In genomic region chr4:96683474-96683873, GRCm38 (mm10) we compare ENCODE assay signal across 12 mouse cellular contexts. TPM values are rescaled to one million over a fixed set of nuclear protein-coding genes. Genes with fewer than 3 reads are reported as not detected.
A peak's percentile ranks its signal among the peaks of the same experiment; 100 is the strongest.
DNase-seq lines count a peak whose midpoint lies in the region; ATAC-seq lines count a peak whose summit lies in the region.
"Had no signal": no experiment of that assay in that cellular context is flagged by ENCODE, and none has a peak within 500 bp of the region (broad histone marks: within the 10 kb centered on the region; RNA-seq: fewer than 3 reads in every experiment).

No protein-coding gene starts in this region.

- no peak for ATAC-seq in embryonic facial prominence, embryonic 11.5 days (replicated peaks; ENCODE audit: insufficient number of reproducible peaks, low FRiP score, low TSS enrichment, low read depth)
- ATAC-seq in midbrain, embryonic 14.5 days (ENCODE audit: low FRiP score, low TSS enrichment), result no peak
- ATAC-seq in megakaryocyte, adult 5-6 weeks (ENCODE audit: poor library complexity, severe bottlenecking), result no peak

- no peaks in the 10 kb centered on the region for H3K27me3 ChIP-seq in embryonic facial prominence, embryonic 11.5 days (ENCODE audit: control insufficient read depth, insufficient read depth, low read length)
- H3K27me3 ChIP-seq in embryonic facial prominence, embryonic 10.5 days (replicated peaks; ENCODE audit: low read depth, poor library complexity, severe bottlenecking), result no peaks in the 10 kb centered on the region
- no peaks in the 10 kb centered on the region for H3K27me3 ChIP-seq in midbrain, embryonic 14.5 days (ENCODE audit: control insufficient read depth, insufficient read depth, low read length)
- H3K27me3 ChIP-seq: neural tube, embryonic 13.5 days had no signal

- no peak overlapping the region for H3K9ac ChIP-seq in embryonic facial prominence, embryonic 11.5 days (replicated peaks; ENCODE audit: low read length)
- H3K9ac ChIP-seq in midbrain, embryonic 14.5 days (replicated peaks; ENCODE audit: low read length), result no peak overlapping the region
- H3K9ac ChIP-seq: neural tube, embryonic 13.5 days had no signal

- H3K4me1 ChIP-seq in embryonic facial prominence, embryonic 11.5 days (ENCODE audit: control insufficient read depth, insufficient read depth, low read length), result no peaks in the 10 kb centered on the region
- peaks cover 4% of the 10 kb centered on the region; the same call in 1 of the 2 replicates for H3K4me1 ChIP-seq in embryonic facial prominence, embryonic 10.5 days
- H3K4me1 ChIP-seq in midbrain, embryonic 14.5 days (ENCODE audit: control insufficient read depth, insufficient read depth, low read length), result no peaks in the 10 kb centered on the region
- H3K4me1 ChIP-seq: neural tube, embryonic 13.5 days had no signal

- WGBS in embryonic facial prominence, embryonic 11.5 days, result 45% methylated on average over 2 of the region's 2 CpGs
- 51% methylated on average over 2 of the region's 2 CpGs for WGBS in embryonic facial prominence, embryonic 10.5 days
- 34% methylated on average over 2 of the region's 2 CpGs for WGBS in midbrain, embryonic 14.5 days

- H3K4me2 ChIP-seq in embryonic facial prominence, embryonic 11.5 days (ENCODE audit: low read depth, low read length), result no peak overlapping the region
- no peak overlapping the region for H3K4me2 ChIP-seq in midbrain, embryonic 14.5 days (ENCODE audit: low read length)
- H3K4me2 ChIP-seq: neural tube, embryonic 13.5 days had no signal

- DNase-seq in embryonic facial prominence, embryonic 11.5 days (ENCODE audit: low spot score), result peak; percentile 55
- no peak for DNase-seq in embryonic facial prominence, embryonic 10.5 days (ENCODE audit: low spot score)
- peak; percentile 39 for DNase-seq in layer of hippocampus, adult 9-10 months (ENCODE audit: low spot score)
- DNase-seq in layer of hippocampus, postnatal 36 days, result no peak
- DNase-seq in brain, adult 2 months (ENCODE audit: low read depth, low spot score), result peak; percentile 54
- peak; percentile 76 for DNase-seq in midbrain, embryonic 14.5 days
- DNase-seq in cerebellum, adult 9-11 months, result no peak
- DNase-seq: adrenal gland, postnatal 25 days had no signal

- H3K9me3 ChIP-seq in embryonic facial prominence, embryonic 11.5 days (replicated peaks; ENCODE audit: control insufficient read depth, low read length), result no peaks in the 10 kb centered on the region
- H3K9me3 ChIP-seq in embryonic facial prominence, embryonic 10.5 days, result no peaks in the 10 kb centered on the region
- H3K9me3 ChIP-seq in midbrain, embryonic 14.5 days (ENCODE audit: control insufficient read depth, low read length), result no peaks in the 10 kb centered on the region
- H3K9me3 ChIP-seq: neural tube, embryonic 13.5 days had no signal

- H3K36me3 ChIP-seq in embryonic facial prominence, embryonic 11.5 days (replicated peaks; ENCODE audit: control insufficient read depth, insufficient read depth, low read depth, low read length), result no peaks in the 10 kb centered on the region
- no peaks in the 10 kb centered on the region for H3K36me3 ChIP-seq in embryonic facial prominence, embryonic 10.5 days (replicated peaks)
- no peaks in the 10 kb centered on the region for H3K36me3 ChIP-seq in midbrain, embryonic 14.5 days (ENCODE audit: control insufficient read depth, insufficient read depth, low read length)
- H3K36me3 ChIP-seq: neural tube, embryonic 13.5 days had no signal

- no peak overlapping the region for H3K27ac ChIP-seq in embryonic facial prominence, embryonic 11.5 days (replicated peaks; ENCODE audit: low read depth, low read length)
- no peak overlapping the region for H3K27ac ChIP-seq in embryonic facial prominence, embryonic 10.5 days (replicated peaks)
- H3K27ac ChIP-seq in midbrain, embryonic 14.5 days (replicated peaks; ENCODE audit: low read depth, low read length), result no peak overlapping the region
- H3K27ac ChIP-seq: neural tube, embryonic 13.5 days had no signal

- no peak overlapping the region for H3K4me3 ChIP-seq in embryonic facial prominence, embryonic 11.5 days (ENCODE audit: low read depth, low read length)
- no peak overlapping the region for H3K4me3 ChIP-seq in embryonic facial prominence, embryonic 10.5 days
- no peak overlapping the region for H3K4me3 ChIP-seq in midbrain, embryonic 14.5 days (replicated peaks; ENCODE audit: low read depth, low read length)
- H3K4me3 ChIP-seq: neural tube, embryonic 13.5 days had no signal

RNA-seq across cellular contexts. Expression of gene Cyp2j5, which starts 19.5 kb away (rescaled TPM):
- polyA plus RNA-seq in embryonic facial prominence, embryonic 11.5 days (2014; fragmentation: Nextera tagmentation; extraction: Ambion mirVana), result not detected in 2 replicates
- polyA plus RNA-seq in embryonic facial prominence, embryonic 10.5 days (2016; fragmentation: Nextera tagmentation; extraction: Ambion mirVana), result not detected in 2 replicates
- total RNA-seq in layer of hippocampus, postnatal 36 days (2021), result not detected
- polyA plus RNA-seq in midbrain, embryonic 14.5 days (2014; fragmentation: Nextera tagmentation; extraction: Ambion mirVana), result not detected in 2 replicates
- not detected in 2 replicates for total RNA-seq in megakaryocyte, adult 5-6 weeks (2015)
- total RNA-seq in megakaryocyte, adult 5-6 weeks (2017), result not detected in 2 replicates
- total RNA-seq: adrenal gland, postnatal 25 days; heart, adult 18-20 months had no signal
- polyA plus RNA-seq: large intestine, adult 2 months; neural tube, embryonic 13.5 days had no signal

Comparison
In these comparisons a context has a peak if more than half of its experiments do, and no peak if none do; other contexts are left out.
1. DNase-seq: peak in embryonic facial prominence, embryonic 11.5 days (single experiment), layer of hippocampus, adult 9-10 months (single experiment), brain, adult 2 months (single experiment) and midbrain, embryonic 14.5 days (single experiment); none in embryonic facial prominence, embryonic 10.5 days (single experiment), layer of hippocampus, postnatal 36 days (0 of 2) and cerebellum, adult 9-11 months (single experiment).